In genomic region chr3:136421969-136422614, GRCm38 (mm10) we compare ENCODE assay signal across 13 mouse cellular contexts.
DNase-seq lines count a peak whose midpoint lies in the region; ATAC-seq lines count a peak whose summit lies in the region.
"Had no signal": no experiment of that assay in that cellular context is flagged by ENCODE, and none has a peak within 500 bp of the region (broad histone marks: within the 10 kb centered on the region; RNA-seq: fewer than 3 reads in every experiment).

No protein-coding gene starts in this region.

- H3K4me3 ChIP-seq in heart, embryonic 10.5 days: no peak overlapping the region
- H3K4me3 ChIP-seq: erythroblast, embryonic 14.5 days; lung, embryonic 15.5 days; neural tube, embryonic 12.5 days had no signal

- H3K27me3 ChIP-seq in heart, embryonic 10.5 days (ENCODE audit: insufficient read depth, poor library complexity, severe bottlenecking): no peaks in the 10 kb centered on the region
- H3K27me3 ChIP-seq: lung, embryonic 15.5 days; neural tube, embryonic 12.5 days had no signal

- ATAC-seq in granulocyte monocyte progenitor cell, adult 5-6 weeks (replicated peaks; ENCODE audit: poor library complexity, severe bottlenecking): peak; percentile 41; the same call in 1 of the 2 replicates
- ATAC-seq: inflammation-experienced regulatory T-cells, adult 6 months had no signal

- H3K4me1 ChIP-seq in heart, embryonic 10.5 days: no peaks in the 10 kb centered on the region
- H3K4me1 ChIP-seq: lung, embryonic 15.5 days; neural tube, embryonic 12.5 days had no signal

- peak; percentile 43 to 63 for DNase-seq in heart, adult 18-20 months
- DNase-seq in heart, embryonic 10.5 days (ENCODE audit: low spot score): no peak
- peak; percentile 24 to 32 for DNase-seq in heart, postnatal 10 days
- DNase-seq in kidney, postnatal 36 days: peak; percentile 39 to 40
- no peak for DNase-seq in left cerebral cortex, adult 9 months (ENCODE audit: low spot score in 2 of 2)
- DNase-seq in retina, embryonic 14.5 days (ENCODE audit: low spot score): no peak
- DNase-seq: embryo, embryonic 11 days; midbrain, embryonic 14.5 days had no signal

- no peaks in the 10 kb centered on the region for H3K36me3 ChIP-seq in heart, embryonic 10.5 days
- H3K36me3 ChIP-seq: lung, embryonic 15.5 days; neural tube, embryonic 12.5 days had no signal

- no peak overlapping the region for H3K27ac ChIP-seq in heart, embryonic 10.5 days
- H3K27ac ChIP-seq: lung, embryonic 15.5 days; neural tube, embryonic 12.5 days had no signal

- WGBS in heart, embryonic 10.5 days: 73% methylated on average over 10 of the region's 10 CpGs

- intact Hi-C loops in heart, postnatal 10 days (cut with DNase I): no loop called here

- H3K9me3 ChIP-seq in heart, embryonic 10.5 days: no peaks in the 10 kb centered on the region
- H3K9me3 ChIP-seq: lung, embryonic 15.5 days; neural tube, embryonic 12.5 days had no signal

Comparison
In these comparisons a context has a peak if more than half of its experiments do, and no peak if none do; other contexts are left out.
1. DNase-seq: peak in heart, adult 18-20 months (2 of 2), heart, postnatal 10 days (2 of 2) and kidney, postnatal 36 days (2 of 2); none in heart, embryonic 10.5 days (single experiment), left cerebral cortex, adult 9 months (0 of 2) and retina, embryonic 14.5 days (single experiment).